Mouse (Mus musculus): Measurements from ENCODE around the gene Mipep. TPM values are rescaled to one million over a fixed set of nuclear protein-coding genes. Genes with fewer than 3 reads are reported as not detected.

Gene Mipep
- polyA plus RNA-seq, 1 experiment, result 8.9 TPM

- WGBS, result 97% methylated on average over 10 of the region's 10 CpGs
- DNase-seq (ENCODE audit: low read depth, low spot score), result no peak
These were observed 30.6 kb upstream of the Mipep start for GRCm38 (mm10) chr14:60753801-60754126.

DNA sequence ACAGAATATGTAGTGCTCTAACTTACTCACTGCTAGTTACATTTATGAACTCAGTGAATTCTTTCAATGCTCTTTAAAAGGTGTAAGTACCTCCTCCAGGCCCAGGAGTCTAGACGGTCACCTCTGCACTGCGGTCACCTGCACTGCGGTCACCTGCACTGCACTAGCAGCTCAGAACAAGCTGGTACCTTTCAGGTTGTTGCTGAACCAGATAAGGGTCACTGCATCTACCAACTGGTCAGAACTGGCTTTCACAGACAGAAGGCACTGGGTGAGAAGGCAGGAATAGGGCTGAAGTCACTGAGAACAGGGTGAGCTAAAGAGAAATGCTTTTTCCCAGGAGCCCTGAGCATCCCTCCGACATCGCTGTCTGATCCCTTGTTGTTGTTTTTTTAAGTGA is 29.7 kb upstream of the Mipep start:
- no peak for DNase-seq (ENCODE audit: low read depth, low spot score)
- 96% methylated on average over 5 of the region's 5 CpGs for WGBS

- WGBS, result 81% methylated on average over 15 of the region's 15 CpGs
These were observed 28.1 kb upstream of the Mipep start for GRCm38 (mm10) chr14:60756271-60756670.

DNA sequence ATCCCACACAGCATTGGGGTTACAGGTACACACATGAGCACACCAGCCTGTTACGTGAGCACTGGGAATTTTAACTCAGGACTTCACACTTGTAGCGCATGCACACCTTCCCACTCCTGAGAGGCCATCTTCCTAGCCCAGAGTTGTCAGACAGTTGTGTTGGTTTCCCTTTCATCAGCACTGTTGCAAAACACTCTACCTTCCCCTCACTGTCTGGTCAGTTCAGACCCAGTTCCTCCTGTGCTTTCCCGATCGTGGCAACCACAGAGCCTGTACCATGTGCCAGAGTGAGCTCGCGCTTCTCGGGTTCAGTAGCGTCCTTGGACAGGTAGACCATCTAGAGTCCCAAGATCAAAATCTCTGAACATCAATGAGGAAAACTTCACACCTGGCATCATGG is 27.1 kb upstream of the Mipep start:
- DNase-seq (ENCODE audit: low read depth, low spot score), result no peak
- WGBS, result 94% methylated on average over 8 of the region's 8 CpGs

More at GRCm38 (mm10) chr14:60756271-60756670, 28.1 kb upstream of the Mipep start:
- DNase-seq (ENCODE audit: low read depth, low spot score), result no peak

DNA sequence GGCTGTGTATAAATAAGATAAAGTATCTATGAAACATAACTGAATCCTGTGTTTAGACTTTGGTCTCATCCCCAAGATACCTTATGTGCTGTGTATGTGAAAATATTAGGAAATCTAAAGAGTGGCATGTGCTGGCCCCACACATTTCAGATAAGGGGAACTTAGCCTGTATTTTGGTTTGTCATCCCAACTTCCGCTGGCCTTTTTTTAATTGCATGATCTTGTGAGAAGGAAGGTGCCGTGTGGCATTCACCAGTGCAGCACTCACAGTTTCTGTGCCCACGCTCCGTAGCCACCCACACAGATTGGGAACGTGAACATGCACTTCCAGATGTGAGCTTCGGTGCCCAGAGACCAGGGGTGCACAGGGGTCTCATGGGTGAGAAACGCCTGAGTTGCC is 26.7 kb upstream of the Mipep start:
- no peak for DNase-seq (ENCODE audit: low read depth, low spot score)
- 93% methylated on average over 7 of the region's 7 CpGs for WGBS

DNA sequence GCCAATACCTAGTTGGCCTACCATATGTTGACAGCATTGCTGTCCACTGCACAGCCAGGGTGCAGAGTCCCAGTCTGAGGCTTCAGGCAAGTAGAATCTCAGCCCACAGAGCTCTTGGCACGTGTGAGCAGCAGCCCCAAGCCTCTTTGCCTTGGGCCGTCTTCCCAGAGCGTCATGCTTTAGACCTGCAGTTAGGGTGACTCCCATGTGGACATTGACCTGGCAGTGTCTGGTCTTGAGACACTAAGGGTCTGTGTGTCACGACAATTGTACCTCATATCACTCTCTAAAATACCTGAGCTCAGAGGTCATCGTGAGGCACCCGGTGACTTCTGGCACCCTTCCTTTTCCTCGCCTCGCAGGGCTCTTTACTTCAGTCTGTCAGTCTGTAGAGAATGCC is 25.3 kb upstream of the Mipep start:
- no peak for DNase-seq (ENCODE audit: low read depth, low spot score)
- WGBS, result 78% methylated on average over 8 of the region's 8 CpGs

- no peak for DNase-seq (ENCODE audit: low read depth, low spot score)
- 76% methylated on average over 10 of the region's 10 CpGs for WGBS
These were observed 22.6 kb upstream of the Mipep start for GRCm38 (mm10) chr14:60761801-60762200.

GRCm38 (mm10) chr14:60762754-60763153 is 21.6 kb upstream of the Mipep start:
- 66% methylated on average over 7 of the region's 7 CpGs for WGBS
- DNase-seq (ENCODE audit: low read depth, low spot score), result no peak

- 84% methylated on average over 5 of the region's 5 CpGs for WGBS
- no peak for DNase-seq (ENCODE audit: low read depth, low spot score)
These were observed 20.6 kb upstream of the Mipep start for GRCm38 (mm10) chr14:60763746-60764145.

GRCm38 (mm10) chr14:60764526-60764925 is 19.8 kb upstream of the Mipep start:
- WGBS, result 70% methylated on average over 4 of the region's 4 CpGs
- DNase-seq (ENCODE audit: low read depth, low spot score), result no peak

DNA sequence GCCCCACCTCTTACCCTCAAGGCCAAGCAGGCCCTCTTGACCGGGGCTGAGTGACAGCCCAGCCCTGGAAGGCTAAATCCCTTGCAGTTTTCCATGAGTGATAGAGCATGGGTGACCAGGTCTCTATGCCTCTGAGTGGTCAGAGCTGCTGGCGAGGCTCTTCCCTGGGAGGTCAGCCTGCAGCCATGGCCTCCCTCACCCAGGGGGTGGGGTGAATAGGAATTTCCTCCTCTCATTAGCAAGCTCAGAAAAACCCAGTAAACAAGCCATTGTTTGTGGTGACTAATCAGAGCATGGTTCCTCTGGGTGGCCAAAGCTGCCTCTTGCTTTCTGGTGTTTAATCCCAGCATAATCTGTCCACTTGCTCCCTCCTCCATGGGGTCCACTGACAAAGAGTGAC is 19.3 kb upstream of the Mipep start:
- no peak for DNase-seq (ENCODE audit: low read depth, low spot score)
- WGBS, result 60% methylated on average over 2 of the region's 2 CpGs

DNA sequence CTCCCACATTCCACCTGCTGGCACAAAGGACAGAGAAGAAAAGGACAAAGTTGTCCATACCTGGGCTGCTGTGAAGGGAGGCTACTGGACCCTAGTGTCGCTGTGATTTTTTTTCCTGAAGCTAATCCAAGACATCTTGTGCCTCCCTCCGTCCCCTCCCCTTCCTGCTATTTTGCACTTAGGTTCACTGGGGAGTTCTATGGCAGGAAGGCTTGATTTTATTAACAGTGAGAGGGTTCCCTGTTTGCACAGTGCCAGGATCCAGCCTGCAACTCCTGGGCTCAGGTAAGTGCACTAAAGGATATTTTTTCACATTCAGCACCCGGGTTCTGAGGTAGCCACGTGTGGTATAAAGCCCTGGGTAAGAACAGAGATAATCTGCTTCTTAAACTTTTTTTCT is 16.5 kb upstream of the Mipep start, which contains the start of gene C1qtnf9:
Gene C1qtnf9 (plus strand): TSS at position 251 of the 400 bp plus-strand sequence.
- WGBS, result 49% methylated on average over 4 of the region's 4 CpGs
- DNase-seq (ENCODE audit: low read depth, low spot score), result no peak

DNA sequence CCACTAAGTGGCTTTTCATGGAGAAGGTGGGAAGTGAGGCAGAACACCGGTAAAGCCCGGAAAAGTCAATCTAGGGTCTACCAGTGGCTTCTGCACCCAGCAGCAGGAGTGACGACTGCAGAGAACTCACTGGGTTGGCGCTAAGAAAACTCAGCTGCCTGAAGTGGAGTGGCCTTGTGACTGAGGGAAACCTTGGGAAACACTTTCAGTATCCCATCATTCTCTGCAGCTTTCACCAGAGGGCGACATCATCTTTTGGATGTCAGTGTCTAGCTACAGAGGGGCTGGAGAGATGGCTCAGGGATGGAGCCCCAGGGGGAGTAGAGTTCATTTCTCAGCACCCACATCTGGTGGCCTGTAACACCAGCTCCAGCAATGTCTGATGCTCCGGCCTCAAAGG is 15.0 kb upstream of the Mipep start:
- DNase-seq (ENCODE audit: low read depth, low spot score), result no peak
- WGBS, result 50% methylated on average over 6 of the region's 6 CpGs

- 78% methylated on average over 6 of the region's 6 CpGs for WGBS
- DNase-seq (ENCODE audit: low read depth, low spot score), result no peak
These were observed 13.8 kb upstream of the Mipep start for GRCm38 (mm10) chr14:60770594-60770993.

- peak; percentile 36 for DNase-seq (ENCODE audit: low read depth, low spot score)
- WGBS, result 5% methylated on average over 8 of the region's 8 CpGs
These were observed 13.3 kb upstream of the Mipep start for GRCm38 (mm10) chr14:60771057-60771456.

DNA sequence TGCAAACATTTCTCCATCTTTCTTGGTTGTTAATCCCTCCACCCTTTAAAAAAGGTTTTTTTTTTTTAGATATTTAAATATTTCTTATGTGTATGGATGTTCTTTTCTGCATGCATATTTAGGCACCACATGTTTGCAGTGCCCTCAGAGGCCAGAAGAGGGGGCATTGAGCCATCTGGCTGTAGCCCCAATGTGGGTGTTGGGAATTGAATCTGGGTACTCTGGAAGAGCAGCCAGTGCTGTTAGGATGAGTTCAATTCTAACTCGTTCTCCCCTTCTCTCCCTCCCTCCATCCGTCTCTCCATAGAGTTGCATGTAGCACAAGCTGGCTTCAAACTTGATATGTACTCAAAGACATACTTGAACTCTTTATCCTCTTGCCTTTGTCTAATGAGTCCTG is 10.9 kb upstream of the Mipep start:
- WGBS, result 84% methylated on average over 2 of the region's 2 CpGs
- DNase-seq (ENCODE audit: low read depth, low spot score), result no peak

GRCm38 (mm10) chr14:60776521-60776920 is 7.9 kb upstream of the Mipep start:
- no peak for DNase-seq (ENCODE audit: low read depth, low spot score)
- 88% methylated on average over 8 of the region's 8 CpGs for WGBS

DNA sequence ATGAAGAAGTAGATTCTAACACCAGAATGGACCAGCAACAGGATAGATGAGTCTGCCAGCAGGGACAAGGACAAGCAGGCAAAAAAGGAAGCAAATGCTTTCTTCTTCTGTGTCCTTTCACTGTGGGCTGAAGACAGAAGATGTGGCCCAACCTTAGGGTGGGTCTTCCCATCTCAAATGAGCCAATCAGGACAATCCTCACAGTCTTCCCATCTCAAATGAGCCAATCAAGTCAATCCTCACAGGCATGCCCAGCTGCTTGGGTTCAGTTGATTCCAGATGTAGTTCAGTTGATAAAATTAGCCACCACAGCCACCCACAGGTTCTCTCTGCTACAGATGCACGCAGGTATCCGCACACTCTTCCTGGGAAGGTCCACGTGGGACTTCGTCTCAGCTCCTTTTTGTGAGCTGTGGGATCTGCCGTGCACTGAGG is 6.9 kb upstream of the Mipep start:
- WGBS, result 85% methylated on average over 5 of the region's 5 CpGs
- no peak for DNase-seq (ENCODE audit: low read depth, low spot score)

DNA sequence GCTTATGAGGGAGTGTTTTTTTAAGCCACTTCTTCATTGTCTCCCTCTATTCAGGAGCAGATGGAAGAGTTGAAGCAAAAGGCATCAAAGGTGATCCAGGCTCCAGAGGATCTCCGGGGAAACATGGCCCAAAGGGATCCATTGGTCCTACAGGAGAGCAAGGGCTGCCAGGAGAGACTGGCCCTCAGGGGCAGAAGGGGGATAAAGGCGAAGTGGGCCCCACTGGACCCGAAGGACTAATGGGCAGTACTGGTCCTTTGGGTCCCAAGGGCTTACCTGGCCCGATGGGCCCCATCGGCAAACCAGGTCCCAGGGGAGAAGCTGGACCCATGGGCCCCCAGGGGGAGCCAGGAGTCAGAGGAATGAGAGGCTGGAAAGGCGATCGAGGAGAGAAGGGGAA is 5.2 kb upstream of the Mipep start:
- DNase-seq (ENCODE audit: low read depth, low spot score), result no peak
- WGBS, result 90% methylated on average over 7 of the region's 7 CpGs

DNA sequence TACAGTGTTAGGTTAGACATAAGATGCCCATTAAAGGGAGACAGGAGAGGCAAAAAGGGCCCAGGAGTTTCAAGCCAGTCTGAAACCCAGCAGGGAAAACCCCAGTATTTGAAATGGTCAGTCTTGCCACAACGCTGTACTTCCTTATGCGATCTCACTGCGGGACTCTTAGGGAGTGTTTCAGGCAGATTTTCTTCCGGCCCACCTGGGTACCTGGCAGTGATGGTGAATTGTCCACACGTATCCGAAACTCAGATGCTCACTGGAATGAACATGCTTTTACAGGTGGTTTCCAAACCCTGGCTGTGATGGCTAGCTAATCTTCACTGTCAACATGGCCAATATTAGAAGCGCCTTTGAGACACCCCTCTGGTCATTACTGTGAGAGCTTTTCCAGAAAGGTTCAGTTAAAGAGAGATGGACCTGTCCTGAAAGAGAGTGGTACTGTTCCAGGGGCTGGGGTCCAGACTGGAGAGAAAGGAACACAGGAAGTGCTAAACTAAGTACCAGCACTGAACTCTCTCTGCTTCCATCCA is 2.2 kb upstream of the Mipep start:
- WGBS, result 23% methylated on average over 7 of the region's 7 CpGs
- DNase-seq (ENCODE audit: low read depth, low spot score), result no peak

DNA sequence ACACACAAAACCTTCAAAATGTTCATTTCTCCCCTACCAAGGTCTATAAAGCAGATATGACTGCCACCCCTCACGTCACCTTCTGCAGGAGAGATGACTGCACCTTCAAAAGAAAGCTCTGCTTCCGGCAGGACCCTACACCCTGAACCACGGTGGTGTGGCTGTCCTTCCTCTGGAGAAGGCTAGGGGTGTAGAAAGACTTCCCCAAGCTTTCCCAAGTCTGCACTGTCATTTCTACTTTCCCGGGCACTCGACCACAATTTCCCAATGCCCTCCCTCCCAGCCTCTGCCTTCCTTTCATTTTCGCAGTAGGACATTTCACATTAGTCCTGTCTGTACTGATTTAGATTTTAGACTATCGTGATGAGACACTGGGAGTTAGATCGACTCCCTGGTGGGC is 1.2 kb upstream of the Mipep start:
- no peak for DNase-seq (ENCODE audit: low read depth, low spot score)
- 39% methylated on average over 8 of the region's 8 CpGs for WGBS

- WGBS, result 39% methylated on average over 3 of the region's 3 CpGs
- no peak for DNase-seq (ENCODE audit: low read depth, low spot score)
These were observed 5.7 kb downstream of the Mipep start for GRCm38 (mm10) chr14:60790103-60790502.
